Mouse (Mus musculus): ENCODE measurements around the gene Gm37240. TPM values are rescaled to one million over a fixed set of nuclear protein-coding genes. Genes with fewer than 3 reads are reported as not detected.

The Gm37240 gene
- total RNA-seq, 2 experiments from 2014 or later, result 3.9 to 6.6 TPM

GRCm38 (mm10) chr3:84512774-84513515 lies 1374.4 kb downstream of the Gm37240 start:
- no peak for DNase-seq

GRCm38 (mm10) chr3:84505193-84505592 lies 1382.1 kb downstream of the Gm37240 start:
- no peak for DNase-seq

GRCm38 (mm10) chr3:84504291-84504690 lies 1383.0 kb downstream of the Gm37240 start:
- DNase-seq, result no peak

- DNase-seq, result no peak
These were observed 1385.2 kb downstream of the Gm37240 start for GRCm38 (mm10) chr3:84502101-84502500.

GRCm38 (mm10) chr3:84500491-84500890 lies 1386.8 kb downstream of the Gm37240 start:
- peak; percentile 41 for DNase-seq

- DNase-seq, result no peak
These were observed 1389.6 kb downstream of the Gm37240 start for GRCm38 (mm10) chr3:84497718-84498117.

- no peak for DNase-seq
These were observed 1394.7 kb downstream of the Gm37240 start for GRCm38 (mm10) chr3:84492657-84493056.

- DNase-seq, result no peak
These were observed 1395.2 kb downstream of the Gm37240 start for GRCm38 (mm10) chr3:84492148-84492547.

GRCm38 (mm10) chr3:84488716-84489115 lies 1398.6 kb downstream of the Gm37240 start:
- no peak for DNase-seq

GRCm38 (mm10) chr3:84484891-84485290 lies 1402.4 kb downstream of the Gm37240 start:
- DNase-seq, result no peak

- no peak for DNase-seq
These were observed 1403.0 kb downstream of the Gm37240 start for GRCm38 (mm10) chr3:84484333-84484732.

GRCm38 (mm10) chr3:84482121-84482520 lies 1405.2 kb downstream of the Gm37240 start:
- peak; percentile 70 for DNase-seq

- DNase-seq, result peak; percentile 70
These were observed 1406.2 kb downstream of the Gm37240 start for GRCm38 (mm10) chr3:84481104-84481503.

GRCm38 (mm10) chr3:84480006-84480897 lies 1407.1 kb downstream of the Gm37240 start, which contains the start of gene Fhdc1:
Gene Fhdc1, minus strand, starts transcription at chr3:84480429.
- peak; percentile 82 for DNase-seq

GRCm38 (mm10) chr3:84479293-84480005 lies 1407.9 kb downstream of the Gm37240 start:
- DNase-seq, result peak; percentile 85

GRCm38 (mm10) chr3:84478896-84479292 lies 1408.4 kb downstream of the Gm37240 start:
- DNase-seq, result no peak

GRCm38 (mm10) chr3:84478195-84478594 lies 1409.1 kb downstream of the Gm37240 start:
- DNase-seq, result no peak

- no peak for DNase-seq
These were observed 1409.8 kb downstream of the Gm37240 start for GRCm38 (mm10) chr3:84477498-84477897.

- DNase-seq, result no peak
These were observed 1412.1 kb downstream of the Gm37240 start for GRCm38 (mm10) chr3:84474981-84475775.

- no peak for DNase-seq
These were observed 1412.9 kb downstream of the Gm37240 start for GRCm38 (mm10) chr3:84474398-84474797.

- no peak for DNase-seq
These were observed 1414.4 kb downstream of the Gm37240 start for GRCm38 (mm10) chr3:84472955-84473354.

- no peak for DNase-seq
These were observed 1414.8 kb downstream of the Gm37240 start for GRCm38 (mm10) chr3:84472527-84472926.
